Comparison of ENCODE assay signal across 8 mouse cellular contexts in genomic region chr7:90444206-90444605, GRCm38 (mm10). TPM values are rescaled to one million over a fixed set of nuclear protein-coding genes. Genes with fewer than 3 reads are reported as not detected.
A peak's percentile ranks its signal among the peaks of the same experiment; 100 is the strongest.
DNase-seq lines count a peak whose midpoint lies in the region; ATAC-seq and TF ChIP-seq lines count a peak whose summit lies in the region.

No protein-coding gene starts in this region.

- no peak for ATAC-seq in lung, embryonic 15.5 days (ENCODE audit: borderline replicate concordance, extremely low read depth, low FRiP score, low TSS enrichment)
- no peak for ATAC-seq in heart, postnatal 0 days (ENCODE audit: insufficient read depth, low read depth)
- ATAC-seq in liver, embryonic 16.5 days (ENCODE audit: low read depth) = no peak

- no peak for DNase-seq in lung, postnatal 14 days
- peak; percentile 31 for DNase-seq in brain, adult 2 months (ENCODE audit: low read depth, low spot score)
- no peak for DNase-seq in heart, postnatal 0 days (ENCODE audit: low spot score)
- DNase-seq in right cerebral cortex, postnatal 36 days (ENCODE audit: low spot score in 2 of 2) = no peak
- no peak for DNase-seq in ovary, postnatal 36 days (ENCODE audit: low spot score)
- DNase-seq in left cerebral cortex, postnatal 10 days (ENCODE audit: extremely low spot score in 1 of 2, low spot score in 2 of 2) = no peak

- peaks cover 8% of the 10 kb centered on the region; the same call in 1 of the 2 replicates for H3K36me3 ChIP-seq in lung, embryonic 15.5 days
- H3K36me3 ChIP-seq in heart, postnatal 0 days (replicated peaks; ENCODE audit: control insufficient read depth, insufficient read depth, low read length) = peaks cover 9% of the 10 kb centered on the region; the same call in 1 of the 2 replicates
- peaks cover 6% of the 10 kb centered on the region for H3K36me3 ChIP-seq in liver, embryonic 16.5 days (ENCODE audit: control insufficient read depth, insufficient read depth)

- peak overlapping the region; percentile 73 for H3K4me2 ChIP-seq in lung, embryonic 15.5 days
- H3K4me2 ChIP-seq in heart, postnatal 0 days (ENCODE audit: low read depth, low read length) = peak overlapping the region; percentile 97
- peak overlapping the region; percentile 76 for H3K4me2 ChIP-seq in liver, embryonic 16.5 days (ENCODE audit: low read depth, low read length)

- WGBS in lung, embryonic 15.5 days = 0% methylated on average over 6 of the region's 6 CpGs
- 0% methylated on average over 6 of the region's 6 CpGs for WGBS in heart, postnatal 0 days
- 0% methylated on average over 6 of the region's 6 CpGs for WGBS in liver, embryonic 16.5 days (ENCODE audit: insufficient replicate concordance)

- intact Hi-C loops in left cerebral cortex, postnatal 10 days (cut with DNase I) = no loop called here

- no peak for TF ChIP-seq EP300 in heart, postnatal 0 days (IDR thresholded peaks at IDR 0.05; ENCODE audit: low read depth)

- H3K9ac ChIP-seq in lung, embryonic 15.5 days = peak overlapping the region; percentile 98
- peak overlapping the region; percentile 100 for H3K9ac ChIP-seq in heart, postnatal 0 days (replicated peaks; ENCODE audit: low read depth, low read length)
- peak overlapping the region; percentile 99 for H3K9ac ChIP-seq in liver, embryonic 16.5 days (ENCODE audit: low read depth, low read length)

- H3K27me3 ChIP-seq in lung, embryonic 15.5 days = no peaks in the 10 kb centered on the region
- H3K27me3 ChIP-seq in heart, postnatal 0 days (ENCODE audit: control insufficient read depth, insufficient read depth, low read length) = no peaks in the 10 kb centered on the region
- no peaks in the 10 kb centered on the region for H3K27me3 ChIP-seq in liver, embryonic 16.5 days (ENCODE audit: control insufficient read depth, insufficient read depth, low read depth, low read length)

- peak overlapping the region; percentile 98 for H3K4me3 ChIP-seq in lung, embryonic 15.5 days
- H3K4me3 ChIP-seq in heart, postnatal 0 days (ENCODE audit: low read depth, low read length) = peak overlapping the region; percentile 100
- peak overlapping the region; percentile 100 for H3K4me3 ChIP-seq in liver, embryonic 16.5 days (ENCODE audit: low read depth, low read length)

- H3K4me1 ChIP-seq in lung, embryonic 15.5 days = peaks cover 5% of the 10 kb centered on the region; the same call in 1 of the 2 replicates
- H3K4me1 ChIP-seq in heart, postnatal 0 days (ENCODE audit: control insufficient read depth, insufficient read depth) = peaks cover 12% of the 10 kb centered on the region; the same call in 1 of the 2 replicates
- H3K4me1 ChIP-seq in liver, embryonic 16.5 days (ENCODE audit: control insufficient read depth, low read depth, low read length) = no peaks in the 10 kb centered on the region

- H3K27ac ChIP-seq in lung, embryonic 15.5 days = no peak overlapping the region
- peak overlapping the region; percentile 100; the same call in 1 of the 2 replicates for H3K27ac ChIP-seq in heart, postnatal 0 days (ENCODE audit: low read depth)
- peak overlapping the region; percentile 96 for H3K27ac ChIP-seq in liver, embryonic 16.5 days (ENCODE audit: low read length)

- no peaks in the 10 kb centered on the region for H3K9me3 ChIP-seq in lung, embryonic 15.5 days
- no peaks in the 10 kb centered on the region for H3K9me3 ChIP-seq in heart, postnatal 0 days (replicated peaks; ENCODE audit: control insufficient read depth, low read length)
- no peaks in the 10 kb centered on the region for H3K9me3 ChIP-seq in liver, embryonic 16.5 days (replicated peaks; ENCODE audit: control insufficient read depth, low read length)

- TF ChIP-seq CTCF in heart, postnatal 0 days (IDR thresholded peaks at IDR 0.05; ENCODE audit: low read depth) = no peak

RNA-seq across cellular contexts. Expression of gene Crebzf, which starts 1.7 kb away (rescaled TPM):
- 32.2 and 33.3 TPM in 2 replicates for polyA plus RNA-seq in lung, embryonic 15.5 days (2015; fragmentation: Nextera tagmentation; extraction: Ambion mirVana)
- 49.3 and 55.3 TPM in 2 replicates for total RNA-seq in heart, postnatal 0 days (2014; rRNA removed; ENCODE audit: low replicate concordance)
- 10.6 and 11.3 TPM in 2 replicates for polyA plus RNA-seq in heart, postnatal 0 days (2015; fragmentation: Nextera tagmentation; extraction: Ambion mirVana)
- 5.0 and 5.6 TPM in 2 replicates for polyA plus RNA-seq in liver, embryonic 16.5 days (2015; fragmentation: Nextera tagmentation; extraction: Ambion mirVana)
- 10 to 100 TPM; 72.9 to 78.2 TPM for total RNA-seq in left cerebral cortex, postnatal 10 days (2021)

RNA-seq across cellular contexts. Expression of gene Tmem126a, which starts 12.8 kb away (rescaled TPM):
- 95.0 and 99.1 TPM in 2 replicates for polyA plus RNA-seq in lung, embryonic 15.5 days (2015; fragmentation: Nextera tagmentation; extraction: Ambion mirVana)
- 82.2 and 107 TPM in 2 replicates for total RNA-seq in heart, postnatal 0 days (2014; rRNA removed; ENCODE audit: low replicate concordance)
- 185 and 187 TPM in 2 replicates for polyA plus RNA-seq in heart, postnatal 0 days (2015; fragmentation: Nextera tagmentation; extraction: Ambion mirVana)
- polyA plus RNA-seq in liver, embryonic 16.5 days (2015; fragmentation: Nextera tagmentation; extraction: Ambion mirVana) = 39.7 and 44.2 TPM in 2 replicates
- total RNA-seq in left cerebral cortex, postnatal 10 days (2021) = 10 to 100 TPM; 44.9 to 47.3 TPM

RNA-seq across cellular contexts. Expression of gene Ccdc89, which starts 17.8 kb away (rescaled TPM):
- polyA plus RNA-seq in lung, embryonic 15.5 days (2015; fragmentation: Nextera tagmentation; extraction: Ambion mirVana) = 1.6 TPM in 2 replicates
- total RNA-seq in heart, postnatal 0 days (2014; rRNA removed; ENCODE audit: low replicate concordance) = not detected in 2 replicates
- polyA plus RNA-seq in heart, postnatal 0 days (2015; fragmentation: Nextera tagmentation; extraction: Ambion mirVana) = 0.30 and 0.51 TPM in 2 replicates
- 0.12 and 0.18 TPM in 2 replicates for polyA plus RNA-seq in liver, embryonic 16.5 days (2015; fragmentation: Nextera tagmentation; extraction: Ambion mirVana)
- total RNA-seq in left cerebral cortex, postnatal 10 days (2021) = 1 to 10 TPM in 1 of 2 experiments, under 1 TPM in 1; 0.55 to 1.2 TPM

RNA-seq across cellular contexts. Expression of gene Tmem126b, which starts 31.6 kb away (rescaled TPM):
- polyA plus RNA-seq in lung, embryonic 15.5 days (2015; fragmentation: Nextera tagmentation; extraction: Ambion mirVana) = 32.7 and 34.8 TPM in 2 replicates
- 6.8 and 12.7 TPM in 2 replicates for total RNA-seq in heart, postnatal 0 days (2014; rRNA removed; ENCODE audit: low replicate concordance)
- polyA plus RNA-seq in heart, postnatal 0 days (2015; fragmentation: Nextera tagmentation; extraction: Ambion mirVana) = 30.6 and 35.7 TPM in 2 replicates
- polyA plus RNA-seq in liver, embryonic 16.5 days (2015; fragmentation: Nextera tagmentation; extraction: Ambion mirVana) = 11.2 and 12.1 TPM in 2 replicates
- total RNA-seq in left cerebral cortex, postnatal 10 days (2021) = 10 to 100 TPM; 16.6 to 19.1 TPM

RNA-seq across cellular contexts. Expression of gene Dlg2, which starts 32.3 kb away (rescaled TPM):
- 1.2 and 2.3 TPM in 2 replicates for polyA plus RNA-seq in lung, embryonic 15.5 days (2015; fragmentation: Nextera tagmentation; extraction: Ambion mirVana)
- total RNA-seq in heart, postnatal 0 days (2014; rRNA removed; ENCODE audit: low replicate concordance) = 2.3 and 8.6 TPM in 2 replicates
- polyA plus RNA-seq in heart, postnatal 0 days (2015; fragmentation: Nextera tagmentation; extraction: Ambion mirVana) = 1.3 and 2.1 TPM in 2 replicates
- 0.35 and 0.51 TPM in 2 replicates for polyA plus RNA-seq in liver, embryonic 16.5 days (2015; fragmentation: Nextera tagmentation; extraction: Ambion mirVana)
- total RNA-seq in left cerebral cortex, postnatal 10 days (2021) = 100 to 1,000 TPM; 426 to 445 TPM
